Mouse (Mus musculus): ENCODE measurements around the gene Lekr1. TPM values are rescaled to one million over a fixed set of nuclear protein-coding genes. Genes with fewer than 3 reads are reported as not detected.
"Not testable (repeated sequence)": the region's sequence is repeated elsewhere in the genome, so short reads cannot be mapped to it uniquely, and the experiment has no call there.

Gene Lekr1
- polyA plus RNA-seq, 1 experiment, result not detected

DNA sequence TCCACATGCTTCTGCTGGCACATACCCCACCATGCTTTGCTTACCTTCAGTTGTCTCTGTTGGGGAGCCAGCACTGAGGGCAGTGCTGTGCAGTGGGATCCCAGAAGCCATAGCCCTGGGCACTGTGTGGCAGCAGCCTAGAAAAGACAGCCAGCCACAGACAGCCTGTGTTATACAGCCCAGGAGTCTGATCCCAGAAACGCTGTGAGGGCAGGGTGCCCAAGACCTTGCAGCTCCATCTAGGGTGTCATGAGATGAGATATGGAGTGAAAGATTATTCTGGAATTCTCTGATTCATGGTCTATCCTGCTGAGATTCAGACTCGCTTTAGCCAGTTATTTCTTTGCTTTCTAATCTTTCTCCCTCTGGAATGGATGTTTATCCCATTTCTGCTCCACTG lies 51.4 kb downstream of the Lekr1 start:
- H3K27ac ChIP-seq (ENCODE audit: insufficient read depth, low read depth, low read length), result no peak overlapping the region
- H3K4me3 ChIP-seq (ENCODE audit: insufficient read depth, low read depth, low read length), result no peak overlapping the region
- 98% methylated on average over 2 of the region's 2 CpGs for WGBS
- no peaks in the 10 kb centered on the region for H3K4me1 ChIP-seq (ENCODE audit: control insufficient read depth, insufficient read depth, low read length)
- TF ChIP-seq CTCF (IDR thresholded peaks at IDR 0.05; ENCODE audit: insufficient read depth, low read depth, low read length) (no peak), POLR2A (IDR thresholded peaks at IDR 0.05; ENCODE audit: insufficient read depth, low read depth, low read length) (no peak)

DNA sequence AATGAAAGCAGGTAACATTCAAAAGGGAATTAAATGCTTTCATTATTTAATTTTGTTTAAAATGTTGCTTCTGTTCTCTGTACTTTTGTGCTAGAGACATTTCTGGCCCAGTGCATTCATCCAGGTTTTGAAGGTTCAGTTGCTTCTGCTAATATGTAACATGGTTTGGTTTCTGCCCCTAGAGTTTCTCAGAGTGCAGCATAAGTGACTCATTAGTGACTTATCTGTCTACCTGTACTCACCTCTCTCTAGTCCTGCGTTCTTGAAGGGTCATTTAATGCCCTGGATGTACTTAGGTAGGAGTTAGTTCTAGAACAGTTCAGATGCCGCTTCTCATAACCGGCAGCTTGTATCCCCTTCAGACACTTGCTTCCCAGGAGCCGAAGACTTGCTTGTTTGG lies 56.9 kb downstream of the Lekr1 start:
- Histone ChIP-seq H3K27ac (ENCODE audit: insufficient read depth, low read depth, low read length) (no peak overlapping the region), H3K4me3 (ENCODE audit: insufficient read depth, low read depth, low read length) (no peak overlapping the region), H3K4me1 (ENCODE audit: control insufficient read depth, insufficient read depth, low read length) (no peaks in the 10 kb centered on the region)
- 91% methylated on average over 4 of the region's 4 CpGs for WGBS
- no peak for TF ChIP-seq CTCF (IDR thresholded peaks at IDR 0.05; ENCODE audit: insufficient read depth, low read depth, low read length)
- TF ChIP-seq POLR2A (IDR thresholded peaks at IDR 0.05; ENCODE audit: insufficient read depth, low read depth, low read length), result no peak

DNA sequence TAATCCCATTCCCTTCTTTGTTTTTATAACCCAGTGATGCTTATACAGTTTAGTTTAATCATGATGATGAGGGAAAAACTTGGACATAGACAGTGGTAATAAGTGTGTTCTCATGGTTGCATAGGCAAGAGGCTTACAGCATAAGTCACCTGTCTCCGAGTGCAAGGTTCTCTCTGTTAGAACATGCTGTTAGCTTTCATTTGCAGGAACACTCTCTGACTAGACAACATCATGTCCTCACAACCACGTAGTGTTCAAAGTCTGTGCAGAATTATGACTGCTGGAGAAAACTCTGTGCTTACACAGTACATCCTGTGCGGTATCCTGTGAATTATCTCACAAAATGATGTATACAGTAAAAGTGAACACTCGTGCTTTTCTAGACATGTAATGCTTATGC lies 57.6 kb downstream of the Lekr1 start:
- Histone ChIP-seq H3K4me1 (ENCODE audit: control insufficient read depth, insufficient read depth, low read length) (no peaks in the 10 kb centered on the region), H3K27ac (ENCODE audit: insufficient read depth, low read depth, low read length) (no peak overlapping the region), H3K4me3 (ENCODE audit: insufficient read depth, low read depth, low read length) (no peak overlapping the region)
- TF ChIP-seq POLR2A (IDR thresholded peaks at IDR 0.05; ENCODE audit: insufficient read depth, low read depth, low read length) (no peak), CTCF (IDR thresholded peaks at IDR 0.05; ENCODE audit: insufficient read depth, low read depth, low read length) (no peak)
- 88% methylated on average over 4 of the region's 4 CpGs for WGBS

DNA sequence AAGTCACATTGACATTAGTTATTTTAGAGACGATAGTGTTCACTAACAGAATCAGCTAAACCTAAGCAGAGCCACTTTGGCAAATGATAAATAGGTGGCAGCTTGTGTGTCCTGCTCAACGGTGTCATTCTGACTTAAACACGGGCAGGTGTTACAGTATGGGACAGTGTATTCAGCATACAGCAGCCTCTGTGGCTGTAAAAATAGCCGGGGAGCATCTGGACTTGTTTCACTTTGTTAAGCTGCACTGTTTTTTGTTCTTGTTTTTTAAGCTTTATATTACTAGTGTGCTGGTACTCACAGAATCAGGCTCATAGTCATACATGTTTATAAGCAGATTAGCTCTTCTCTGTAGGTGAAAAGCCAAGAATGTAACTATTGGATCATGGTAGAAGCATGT lies 71.8 kb downstream of the Lekr1 start:
- H3K27ac ChIP-seq (ENCODE audit: insufficient read depth, low read depth, low read length), result no peak overlapping the region
- H3K4me3 ChIP-seq (ENCODE audit: insufficient read depth, low read depth, low read length), result no peak overlapping the region
- 72% methylated on average over 4 of the region's 4 CpGs for WGBS
- H3K4me1 ChIP-seq (ENCODE audit: control insufficient read depth, insufficient read depth, low read length), result no peaks in the 10 kb centered on the region
- no peak for TF ChIP-seq CTCF (IDR thresholded peaks at IDR 0.05; ENCODE audit: insufficient read depth, low read depth, low read length)
- no peak for TF ChIP-seq POLR2A (IDR thresholded peaks at IDR 0.05; ENCODE audit: insufficient read depth, low read depth, low read length)

DNA sequence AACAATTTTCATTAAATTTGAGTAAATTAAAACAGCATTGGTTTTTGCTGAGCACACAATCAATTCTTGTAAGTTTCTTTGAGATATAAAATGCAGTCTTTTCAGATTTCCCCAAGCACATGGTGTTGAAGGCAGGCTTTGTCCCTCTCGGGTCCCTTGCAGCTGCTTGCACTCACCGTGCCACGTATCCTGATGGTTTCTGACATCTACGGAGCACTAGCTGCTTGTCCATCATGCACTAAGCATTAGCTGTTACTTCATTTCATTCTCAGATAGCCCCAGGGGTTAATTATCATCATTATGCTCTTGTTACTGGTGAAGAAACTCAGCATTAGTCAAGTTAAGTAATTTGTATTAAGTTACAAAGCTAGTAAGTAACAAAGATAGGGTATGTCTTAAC lies 78.9 kb downstream of the Lekr1 start:
- Histone ChIP-seq H3K4me1 (ENCODE audit: control insufficient read depth, insufficient read depth, low read length) (no peaks in the 10 kb centered on the region), H3K27ac (ENCODE audit: insufficient read depth, low read depth, low read length) (no peak overlapping the region), H3K4me3 (ENCODE audit: insufficient read depth, low read depth, low read length) (no peak overlapping the region)
- TF ChIP-seq POLR2A (IDR thresholded peaks at IDR 0.05; ENCODE audit: insufficient read depth, low read depth, low read length) (no peak), CTCF (IDR thresholded peaks at IDR 0.05; ENCODE audit: insufficient read depth, low read depth, low read length) (no peak)
- 49% methylated on average over 4 of the region's 4 CpGs for WGBS

DNA sequence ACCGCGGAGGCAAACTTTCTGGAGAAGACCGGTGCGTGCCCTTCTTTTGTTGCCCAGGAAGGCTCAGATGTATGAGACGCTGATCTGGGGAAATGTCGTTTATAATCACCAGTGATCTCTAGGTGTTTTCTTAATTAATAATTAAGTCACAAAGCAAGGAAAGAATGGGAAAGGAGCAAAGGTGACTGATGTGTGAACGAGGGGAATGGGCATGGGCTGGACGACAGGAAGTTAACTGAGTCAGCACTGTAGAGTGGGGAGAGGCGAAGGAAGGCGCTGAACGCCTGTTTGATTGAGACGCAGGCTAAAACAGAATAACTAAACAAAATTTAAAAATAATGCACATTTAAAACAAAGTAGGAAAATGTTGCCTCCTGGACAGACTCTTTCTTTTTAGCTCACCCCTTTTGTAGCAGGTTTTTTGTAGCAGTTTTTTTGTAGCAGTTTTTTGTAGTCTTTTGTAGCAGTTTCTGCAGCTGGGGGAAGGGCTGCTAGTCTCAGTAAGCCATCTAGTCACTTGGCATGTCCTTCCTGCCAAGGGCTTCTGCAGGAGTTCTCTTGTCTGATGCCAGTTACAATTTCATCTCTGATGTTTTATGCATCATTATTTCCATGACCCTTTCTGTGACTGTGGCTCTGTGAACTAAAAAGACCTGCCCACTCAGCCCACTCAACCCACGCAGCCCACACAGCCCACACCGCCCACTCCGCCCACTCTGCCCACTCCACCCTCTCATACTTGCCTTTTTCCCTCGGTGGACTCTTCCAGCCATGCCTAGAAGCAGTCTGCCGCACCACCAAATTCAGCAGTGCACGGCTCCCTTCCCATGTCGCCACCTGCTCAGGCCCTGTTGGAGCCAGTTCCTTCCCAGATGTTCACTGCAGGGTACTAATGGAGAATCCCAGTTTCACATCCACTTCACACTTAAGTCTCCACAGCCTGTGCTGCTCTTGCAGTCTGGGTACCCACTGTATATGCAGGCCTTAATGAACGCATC lies 98.8 kb downstream of the Lekr1 start:
- no peak for TF ChIP-seq POLR2A (IDR thresholded peaks at IDR 0.05; ENCODE audit: insufficient read depth, low read depth, low read length)
- no peak for TF ChIP-seq CTCF (IDR thresholded peaks at IDR 0.05; ENCODE audit: insufficient read depth, low read depth, low read length)
- no peak overlapping the region; the same call in 1 of the 2 replicates for H3K27ac ChIP-seq (ENCODE audit: insufficient read depth, low read depth, low read length)
- H3K4me1 ChIP-seq (ENCODE audit: control insufficient read depth, insufficient read depth, low read length), result peaks cover 4% of the 10 kb centered on the region
- no peak overlapping the region for H3K4me3 ChIP-seq (ENCODE audit: insufficient read depth, low read depth, low read length)
- 66% methylated on average over 20 of the region's 20 CpGs for WGBS

DNA sequence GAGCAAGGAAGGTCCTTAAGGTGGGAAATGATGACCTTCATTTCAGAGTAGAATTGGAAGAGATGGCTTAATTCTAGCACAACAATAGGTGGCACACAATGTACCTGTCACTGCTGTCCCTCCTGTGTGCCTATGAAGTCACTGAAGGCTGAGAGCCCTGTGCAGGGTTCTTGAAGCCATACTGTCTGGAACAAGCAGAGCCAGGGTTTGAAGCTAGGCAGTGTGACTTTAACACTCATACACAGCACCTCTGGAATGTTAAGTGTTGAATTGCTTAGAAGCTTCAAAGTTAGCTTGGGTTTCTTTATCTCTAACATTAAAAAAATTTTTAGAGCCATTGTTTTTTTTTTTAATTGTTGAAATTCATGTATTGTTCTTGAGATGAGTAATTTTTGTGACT lies 100.4 kb downstream of the Lekr1 start:
- Histone ChIP-seq H3K4me1 (ENCODE audit: control insufficient read depth, insufficient read depth, low read length) (peaks cover 4% of the 10 kb centered on the region), H3K4me3 (ENCODE audit: insufficient read depth, low read depth, low read length) (no peak overlapping the region), H3K27ac (ENCODE audit: insufficient read depth, low read depth, low read length) (no peak overlapping the region)
- no peak for TF ChIP-seq POLR2A (IDR thresholded peaks at IDR 0.05; ENCODE audit: insufficient read depth, low read depth, low read length)
- TF ChIP-seq CTCF (IDR thresholded peaks at IDR 0.05; ENCODE audit: insufficient read depth, low read depth, low read length), result no peak

DNA sequence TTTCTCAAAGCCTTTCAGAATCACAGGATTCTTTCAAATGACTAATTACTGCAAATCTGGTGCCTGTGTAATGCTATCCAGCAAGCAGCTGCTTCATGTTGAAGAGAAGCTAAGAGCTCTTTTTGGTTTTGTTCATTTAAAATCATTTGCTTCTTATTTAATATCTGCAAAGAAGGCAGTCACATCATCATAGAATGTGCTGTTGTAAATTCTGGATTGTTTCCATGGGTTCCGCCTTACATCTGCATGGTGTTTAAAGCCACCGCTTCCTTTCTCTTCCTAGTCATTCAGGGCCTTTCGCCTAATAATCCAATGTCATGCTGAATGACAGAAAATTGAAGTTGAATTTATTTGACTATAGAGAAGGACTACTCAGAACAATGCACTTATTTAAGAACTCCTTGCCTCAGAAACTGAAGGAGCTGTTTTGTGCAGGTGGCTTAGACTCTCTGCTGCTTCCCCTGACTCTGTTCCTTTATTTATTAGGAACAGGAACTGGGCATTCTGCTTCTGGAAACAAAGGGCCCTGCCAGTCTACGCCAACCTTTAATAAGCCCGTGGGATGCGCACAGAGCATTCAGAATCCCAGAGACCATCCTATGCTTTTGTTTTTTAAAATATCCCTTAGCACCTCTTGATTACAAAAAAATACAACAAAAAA lies 101.3 kb downstream of the Lekr1 start:
- 0 out of 2 replicates have a peak overlapping the region, but pooled peaks have one; percentile 51 for H3K27ac ChIP-seq (ENCODE audit: insufficient read depth, low read depth, low read length)
- TF ChIP-seq POLR2A (IDR thresholded peaks at IDR 0.05; ENCODE audit: insufficient read depth, low read depth, low read length) (no peak), CTCF (IDR thresholded peaks at IDR 0.05; ENCODE audit: insufficient read depth, low read depth, low read length) (no peak)
- H3K4me1 ChIP-seq (ENCODE audit: control insufficient read depth, insufficient read depth, low read length), result peaks cover 4% of the 10 kb centered on the region
- WGBS, result 30% methylated on average over 6 of the region's 6 CpGs
- H3K4me3 ChIP-seq (ENCODE audit: insufficient read depth, low read depth, low read length), result no peak overlapping the region

DNA sequence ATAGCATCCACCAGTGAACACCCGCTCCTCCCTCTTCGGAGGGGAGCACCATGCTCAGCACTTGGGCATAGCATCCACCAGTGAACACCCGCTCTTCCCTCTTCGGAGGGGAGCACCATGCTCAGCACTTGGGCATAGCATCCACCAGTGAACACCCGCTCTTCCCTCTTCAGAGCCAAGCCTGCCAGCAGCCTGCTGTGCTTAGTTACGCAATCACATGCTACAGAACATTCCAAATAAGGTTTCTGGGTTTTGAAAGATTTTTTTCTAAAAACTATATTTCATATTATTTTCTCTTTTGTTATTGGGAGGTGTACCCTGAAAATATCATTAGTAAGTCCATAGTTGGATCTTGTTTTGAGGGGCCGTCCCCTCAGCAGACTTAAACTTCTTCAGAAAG lies 103.6 kb downstream of the Lekr1 start:
- not testable (repeated sequence) for H3K27ac ChIP-seq (ENCODE audit: insufficient read depth, low read depth, low read length); H3K4me3 ChIP-seq (ENCODE audit: insufficient read depth, low read depth, low read length); H3K4me1 ChIP-seq (ENCODE audit: control insufficient read depth, insufficient read depth, low read length)
- 93% methylated on average over 7 of the region's 7 CpGs for WGBS

Measured in olfactory bulb, adult 2 months (tissue).